Mouse (Mus musculus) intestine, embryonic 16.5 days (tissue): ENCODE results near the gene Chaf1a. TPM values are rescaled to one million over a fixed set of nuclear protein-coding genes. Genes with fewer than 3 reads are reported as not detected.

Experiments
- ATAC-seq: fragments of 200-750 bp; cut with Nextera tagmentation; 2 replicates; pipeline ENCODE4 v1.8.0; 2017; ENCODE audit warnings: moderate TSS enrichment, moderate library complexity
- H3K27ac ChIP-seq: fragments of 300-500 bp; sonication (generic); 2 replicates; pipeline ENCODE4 v1.5.1; 2014; ENCODE audit warnings: mild to moderate bottlenecking, low read length
- H3K27me3 ChIP-seq: fragments of 300-500 bp; sonication (generic); replicated peaks from 2 replicates; pipeline ENCODE4 v1.6.1; 2014; ENCODE audit warnings: low read length, control low read depth, mixed read lengths; ENCODE audit not compliant: control insufficient read depth, insufficient read depth
- H3K36me3 ChIP-seq: fragments of 300-500 bp; sonication (generic); 2 replicates; pipeline ENCODE4 v1.6.1; 2014; ENCODE audit warnings: low read length, control low read depth; ENCODE audit not compliant: control insufficient read depth, insufficient read depth
- H3K4me1 ChIP-seq: fragments of 300-500 bp; sonication (generic); 2 replicates; pipeline ENCODE4 v1.6.1; 2014; ENCODE audit warnings: low read length, control low read depth, mixed read lengths; ENCODE audit not compliant: control insufficient read depth, insufficient read depth
- H3K4me2 ChIP-seq: fragments of 300-500 bp; sonication (generic); 2 replicates; pipeline ENCODE4 v1.6.1; 2014; ENCODE audit warnings: low read depth, low read length, control low read depth
- H3K4me3 ChIP-seq: fragments of 300-500 bp; sonication (generic); 2 replicates; pipeline ENCODE4 v1.5.1; 2014; ENCODE audit warnings: mild to moderate bottlenecking, low read length
- H3K9ac ChIP-seq: fragments of 300-500 bp; sonication (generic); 2 replicates; pipeline ENCODE4 v1.6.1; 2014; ENCODE audit warnings: low read depth, low read length
- H3K9me3 ChIP-seq: fragments of 300-500 bp; sonication (generic); 2 replicates; pipeline ENCODE4 v1.6.1; 2016; ENCODE audit warnings: low read length, control low read depth; ENCODE audit not compliant: control insufficient read depth
- whole genome bisulfite sequencing: fragments of 180-500 bp; shearing (Covaris S2); extraction: QIAGEN DNeasy Blood & Tissue Kit; methylation state at CpG from one replicate; pipeline ENCODE4 v1.1.7; 2014; 5-methylcytosine and 5-hydroxymethylcytosine counted together
- polyA plus RNA-seq: library from polyadenylated mRNA; unstranded; fragments of >200 nt; fragmentation: Nextera tagmentation; extraction: Ambion mirVana; gene quantifications from 2 replicates; pipeline ENCODE4 v1.2.1, GENCODE M21; 2015

Chaf1a gene
- polyA plus RNA-seq, 1 experiment from 2014 or later, result 16.7 TPM

DNA sequence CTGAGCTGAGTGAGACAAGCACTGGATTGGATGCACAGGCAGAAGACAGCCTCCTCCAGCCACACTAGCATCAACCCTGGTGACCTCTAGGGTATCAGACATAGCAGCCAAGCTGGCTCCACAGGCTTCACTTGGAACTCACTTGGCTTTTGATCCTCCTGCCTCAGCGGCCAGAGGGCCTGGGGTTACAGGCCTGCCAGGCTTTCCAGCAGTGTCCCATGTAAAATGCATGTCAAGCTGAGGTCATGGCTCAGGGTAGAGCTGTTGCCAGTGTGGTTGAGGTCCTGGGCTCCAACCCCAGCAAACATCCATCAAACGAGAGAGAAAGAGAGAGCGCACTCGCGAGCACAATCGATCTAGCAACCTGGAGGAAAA is 5.5 kb upstream of the Chaf1a start:
- Histone ChIP-seq H3K9ac (peak overlapping the region; percentile 96), H3K4me1 (peaks cover 36% of the 10 kb centered on the region), H3K27me3 (no peaks in the 10 kb centered on the region), H3K9me3 (no peaks in the 10 kb centered on the region), H3K4me2 (peak overlapping the region; percentile 70), H3K36me3 (peaks cover 4% of the 10 kb centered on the region; the same call in 1 of the 2 replicates), H3K27ac (0 out of 2 replicates have a peak overlapping the region, but pooled peaks have one; percentile 11), H3K4me3 (peak overlapping the region; percentile 94; the same call in 1 of the 2 replicates)
- WGBS, result 85% methylated on average over 6 of the region's 6 CpGs
- ATAC-seq, result no peak

DNA sequence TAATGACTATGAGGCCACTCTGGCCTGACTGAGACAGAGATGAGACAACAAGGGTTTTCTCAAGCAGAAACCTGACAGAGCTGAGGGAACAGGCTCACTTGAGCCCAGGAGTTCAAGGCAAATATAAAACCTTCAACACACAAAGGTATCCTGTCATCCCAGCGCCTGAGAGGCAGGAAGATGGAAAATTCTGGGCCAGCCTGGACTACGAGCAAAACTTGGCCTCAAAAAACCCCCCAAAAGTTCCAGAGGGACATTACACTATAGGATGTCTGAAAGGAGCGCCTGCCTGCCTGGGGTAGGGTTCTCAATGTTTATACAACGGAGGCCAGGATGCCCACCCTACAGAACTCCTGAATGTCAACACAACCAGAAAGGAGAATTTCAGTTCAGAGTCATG is 5.0 kb upstream of the Chaf1a start:
- peaks cover 36% of the 10 kb centered on the region for H3K4me1 ChIP-seq
- peak overlapping the region; percentile 96 for H3K9ac ChIP-seq
- H3K4me2 ChIP-seq, result peak overlapping the region; percentile 70
- no peak for ATAC-seq
- no peak overlapping the region for H3K27ac ChIP-seq
- H3K9me3 ChIP-seq, result no peaks in the 10 kb centered on the region
- H3K27me3 ChIP-seq, result no peaks in the 10 kb centered on the region
- peak overlapping the region; percentile 94 for H3K4me3 ChIP-seq
- 51% methylated on average over 4 of the region's 4 CpGs for WGBS
- peaks cover 4% of the 10 kb centered on the region; the same call in 1 of the 2 replicates for H3K36me3 ChIP-seq

DNA sequence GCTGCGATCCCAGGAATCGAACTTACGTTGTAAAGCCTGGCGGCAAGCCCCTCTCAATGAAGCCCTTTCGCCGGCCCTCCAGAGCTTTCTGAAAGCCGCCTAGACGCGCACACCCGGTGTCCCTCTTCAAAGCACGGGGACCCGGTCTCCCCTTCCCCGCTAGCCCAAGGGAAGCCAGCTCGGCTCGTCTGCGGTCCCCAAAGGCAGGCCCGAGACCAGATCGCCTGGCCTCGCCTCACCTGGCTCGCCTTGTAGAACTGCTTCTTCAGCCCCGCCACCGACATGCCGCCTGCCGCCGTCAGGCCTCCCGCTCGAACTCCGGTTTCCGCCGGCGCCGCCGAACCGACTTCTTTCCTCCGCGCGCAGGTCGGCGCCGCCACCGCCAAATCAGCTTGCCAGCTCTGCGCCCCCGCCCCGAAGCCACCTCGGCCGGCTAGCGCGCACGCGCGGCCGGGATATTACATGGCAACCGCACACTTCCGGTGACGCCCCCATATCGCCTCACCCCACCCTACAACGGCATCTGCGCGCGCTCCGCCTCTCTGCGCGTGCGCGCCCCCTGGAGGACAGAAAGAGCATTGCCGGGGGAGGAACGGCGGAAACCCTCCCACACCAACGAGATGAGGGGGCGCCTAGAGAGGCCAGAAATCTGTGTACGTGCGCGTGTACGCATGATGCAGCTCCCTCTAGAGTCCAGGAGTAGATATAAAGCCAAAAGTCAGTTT is 3.9 kb upstream of the Chaf1a start, which contains the start of gene Sh3gl1:
TSS of gene Sh3gl1 (minus strand) at position 460 of the 725 bp plus-strand sequence.
- peak; percentile 86 for ATAC-seq
- H3K27ac ChIP-seq, result peak within 1 kb of the TSS; percentile 89
- H3K27me3 ChIP-seq, result no peaks in the 10 kb centered on the region
- peak within 1 kb of the TSS; percentile 70 for H3K4me2 ChIP-seq
- under 1% methylated on average over 73 of the region's 74 CpGs for WGBS
- no peaks in the 10 kb centered on the region for H3K9me3 ChIP-seq
- peaks cover 40% of the 10 kb centered on the region for H3K4me1 ChIP-seq
- peaks cover 4% of the 10 kb centered on the region; the same call in 1 of the 2 replicates for H3K36me3 ChIP-seq
- peak within 1 kb of the TSS; percentile 96 for H3K9ac ChIP-seq
- peak within 1 kb of the TSS; percentile 94 for H3K4me3 ChIP-seq

DNA sequence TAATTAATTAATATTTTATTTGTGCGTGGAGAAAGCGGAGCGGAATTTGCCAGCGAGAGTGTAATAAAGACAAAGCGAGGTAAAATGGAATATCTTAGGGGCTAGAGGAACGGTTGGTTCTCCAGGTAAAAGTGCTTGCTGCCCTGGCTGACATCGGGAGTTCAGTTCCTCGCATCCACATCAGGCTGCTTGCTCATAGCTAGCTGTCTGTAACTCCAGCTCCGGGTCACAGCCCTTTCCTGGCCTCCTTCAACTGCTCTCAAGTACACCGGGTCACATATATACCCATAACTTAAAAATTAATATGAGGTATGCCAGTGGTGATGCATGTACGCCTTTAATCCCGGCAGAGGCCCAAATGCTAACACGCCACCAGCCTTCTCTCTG is 3.3 kb upstream of the Chaf1a start:
- H3K36me3 ChIP-seq, result peaks cover 4% of the 10 kb centered on the region; the same call in 1 of the 2 replicates
- H3K4me1 ChIP-seq, result peaks cover 44% of the 10 kb centered on the region
- H3K27me3 ChIP-seq, result no peaks in the 10 kb centered on the region
- ATAC-seq, result peak; percentile 2; the same call in 1 of the 2 replicates
- WGBS, result 36% methylated on average over 13 of the region's 13 CpGs
- peak overlapping the region; percentile 62 for H3K9ac ChIP-seq
- peak overlapping the region; percentile 40 for H3K4me3 ChIP-seq
- H3K4me2 ChIP-seq, result peak overlapping the region; percentile 54
- H3K27ac ChIP-seq, result peak overlapping the region; percentile 29; the same call in 1 of the 2 replicates
- H3K9me3 ChIP-seq, result no peaks in the 10 kb centered on the region

DNA sequence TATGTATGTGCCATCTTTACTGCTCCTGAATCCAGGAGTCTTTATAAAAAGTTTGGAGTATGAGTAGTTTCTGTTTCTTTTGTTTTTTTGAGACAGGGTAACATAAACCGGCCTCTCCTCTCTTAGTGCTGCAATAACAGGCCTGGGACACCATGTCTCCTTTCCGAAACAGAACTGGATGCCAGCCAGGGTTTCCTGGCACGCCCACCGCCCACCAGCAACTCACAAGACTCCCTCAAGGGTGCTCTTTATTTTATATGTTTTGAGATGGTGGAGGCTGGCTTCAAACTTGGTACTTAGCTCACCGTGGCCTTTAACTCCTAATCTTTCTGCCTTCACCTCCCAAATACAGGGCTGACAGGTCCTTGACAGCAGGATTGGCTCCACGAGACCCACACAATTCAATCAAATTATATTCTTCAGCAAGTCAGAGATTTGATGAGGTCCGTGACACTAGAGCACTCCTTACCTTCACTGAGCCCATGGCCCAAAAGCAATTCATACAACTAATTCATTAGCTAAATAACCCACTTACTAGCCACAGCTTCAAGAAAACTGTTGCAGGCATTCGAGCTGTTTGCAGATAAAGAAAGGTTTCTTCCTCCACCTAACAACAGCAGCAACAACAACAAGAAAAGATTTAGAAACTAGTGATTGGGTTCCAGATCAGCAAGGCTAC is 1.5 kb upstream of the Chaf1a start:
- 90% methylated on average over 8 of the region's 8 CpGs for WGBS
- H3K9ac ChIP-seq, result no peak overlapping the region
- no peak for ATAC-seq
- no peak overlapping the region for H3K4me3 ChIP-seq
- H3K27ac ChIP-seq, result no peak overlapping the region
- no peaks in the 10 kb centered on the region for H3K27me3 ChIP-seq
- H3K4me1 ChIP-seq, result peaks cover 31% of the 10 kb centered on the region
- H3K9me3 ChIP-seq, result no peaks in the 10 kb centered on the region
- H3K4me2 ChIP-seq, result no peak overlapping the region
- H3K36me3 ChIP-seq, result peaks cover 4% of the 10 kb centered on the region; the same call in 1 of the 2 replicates

DNA sequence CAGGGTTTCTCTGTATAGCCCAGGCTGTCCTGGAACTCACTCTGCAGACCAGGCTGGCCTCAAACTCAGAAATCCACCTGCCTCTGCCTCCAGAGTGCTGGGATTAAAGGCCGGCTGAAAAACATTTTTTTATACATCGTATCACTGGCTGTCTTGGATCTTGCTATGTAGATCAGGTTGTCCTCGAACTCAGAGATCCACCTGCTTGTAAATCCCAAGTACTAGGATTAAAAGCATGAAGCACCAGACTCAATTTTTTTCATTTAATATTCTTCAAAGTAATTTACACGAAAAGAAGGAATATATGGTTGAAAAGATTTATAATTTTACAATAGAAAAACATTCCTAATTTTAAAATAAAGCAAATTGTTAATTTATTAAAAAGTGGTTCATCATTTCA is 894 bp upstream of the Chaf1a start:
- Histone ChIP-seq H3K4me2 (peak overlapping the region; percentile 38; the same call in 1 of the 2 replicates), H3K27me3 (no peaks in the 10 kb centered on the region), H3K36me3 (peaks cover 4% of the 10 kb centered on the region), H3K9me3 (no peaks in the 10 kb centered on the region), H3K4me3 (peak overlapping the region; percentile 87), H3K27ac (no peak overlapping the region), H3K9ac (0 out of 2 replicates have a peak overlapping the region, but pooled peaks have one; percentile 58), H3K4me1 (peaks cover 25% of the 10 kb centered on the region)
- 77% methylated on average over 4 of the region's 4 CpGs for WGBS
- no peak for ATAC-seq

DNA sequence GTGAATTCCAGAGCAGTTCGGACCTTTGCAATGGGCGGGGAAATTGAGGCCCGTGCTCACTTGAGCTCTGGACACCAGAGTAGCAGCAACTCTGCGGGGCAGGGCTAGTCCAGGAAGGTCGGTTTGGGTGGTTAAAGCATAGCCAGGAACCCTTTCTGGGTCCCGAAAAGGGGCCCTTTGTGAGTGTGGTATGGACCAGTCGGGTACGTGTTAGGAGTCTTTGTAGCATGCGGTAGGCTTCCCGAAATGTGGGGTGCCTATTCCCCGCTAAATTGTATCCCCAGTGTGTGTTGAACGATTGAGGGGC is 571 bp downstream of the Chaf1a start:
- H3K27me3 ChIP-seq, result no peaks in the 10 kb centered on the region
- H3K36me3 ChIP-seq, result no peaks in the 10 kb centered on the region; the same call in 1 of the 2 replicates
- H3K4me1 ChIP-seq, result peaks cover 14% of the 10 kb centered on the region
- peak overlapping the region; percentile 88 for H3K9ac ChIP-seq
- WGBS, result under 1% methylated on average over 12 of the region's 12 CpGs
- ATAC-seq, result no peak
- no peaks in the 10 kb centered on the region for H3K9me3 ChIP-seq
- peak overlapping the region; percentile 85 for H3K4me2 ChIP-seq
- H3K27ac ChIP-seq, result peak overlapping the region; percentile 86
- peak overlapping the region; percentile 87 for H3K4me3 ChIP-seq

DNA sequence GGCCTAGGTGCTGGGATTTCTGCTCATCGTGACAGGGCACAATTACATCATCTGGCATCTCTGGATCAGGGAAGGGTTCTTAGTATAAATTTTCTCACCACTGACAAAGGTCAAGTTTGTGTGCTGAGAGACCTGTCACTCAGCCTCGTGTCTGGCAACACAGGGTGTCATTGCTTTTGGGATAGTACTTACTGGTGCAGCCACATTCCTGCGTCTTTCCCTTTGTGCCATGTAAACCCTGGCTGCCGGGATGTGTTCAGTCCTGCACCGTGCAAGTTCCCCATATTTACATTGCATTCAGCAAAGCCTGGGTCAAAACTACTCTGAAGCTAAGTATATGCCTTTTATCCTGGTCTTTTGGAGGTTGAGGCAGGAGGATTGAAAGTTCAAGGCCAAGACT is 11.1 kb downstream of the Chaf1a start:
- no peak for ATAC-seq
- H3K36me3 ChIP-seq, result peaks cover 13% of the 10 kb centered on the region
- WGBS, result 80% methylated on average over 5 of the region's 5 CpGs

DNA sequence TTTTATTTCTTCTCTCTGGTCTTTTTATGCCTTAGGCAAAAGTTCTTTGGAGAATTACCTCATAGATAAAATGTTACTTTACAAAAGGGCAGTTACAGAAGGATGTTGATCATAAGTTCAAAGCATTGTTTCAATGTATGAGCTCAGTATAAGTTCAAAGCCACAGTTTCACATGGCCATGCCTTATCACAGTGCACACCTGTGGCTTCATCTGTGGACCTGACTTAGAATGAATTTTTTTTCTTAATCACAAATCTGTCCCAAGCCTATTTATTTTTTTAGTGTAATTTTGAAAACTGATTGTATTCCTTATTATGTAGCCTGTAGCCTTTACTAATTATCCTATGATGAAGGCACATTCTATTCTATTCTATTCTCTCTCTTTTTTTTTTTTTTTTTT is 14.7 kb downstream of the Chaf1a start:
- no peak overlapping the region for H3K27ac ChIP-seq
- no peak overlapping the region for H3K4me3 ChIP-seq
- no peak for ATAC-seq
- H3K4me1 ChIP-seq, result no peaks in the 10 kb centered on the region
- H3K4me2 ChIP-seq, result no peak overlapping the region
- H3K27me3 ChIP-seq, result no peaks in the 10 kb centered on the region
- H3K9ac ChIP-seq, result no peak overlapping the region
- peaks cover 19% of the 10 kb centered on the region; the same call in 1 of the 2 replicates for H3K36me3 ChIP-seq
- no peaks in the 10 kb centered on the region for H3K9me3 ChIP-seq

More for the DNA sequence above, 11.1 kb downstream of the Chaf1a start:
- Histone ChIP-seq H3K4me2 (no peak overlapping the region), H3K27me3 (no peaks in the 10 kb centered on the region), H3K9ac (no peak overlapping the region), H3K9me3 (no peaks in the 10 kb centered on the region), H3K27ac (no peak overlapping the region), H3K4me3 (no peak overlapping the region), H3K4me1 (no peaks in the 10 kb centered on the region)
